Mouse (Mus musculus) kidney, postnatal 25 days (tissue): ENCODE results near the gene Prlr.

Experiments used
- DNase-seq, 2 experiments: peaks; one replicate each; pipeline ENCODE4 v3.0.0; 2021; ENCODE audit warnings: mixed read lengths in 2 of 2

The Prlr gene

GRCm38 (mm10) chr15:10177083-10177482, at the start of gene Prlr:
Gene Prlr (plus strand): TSS chr15:10177238.
- no peak for DNase-seq

- no peak for DNase-seq
Measured at GRCm38 (mm10) chr15:10133781-10134180, 43.3 kb upstream of the Prlr start.

DNA sequence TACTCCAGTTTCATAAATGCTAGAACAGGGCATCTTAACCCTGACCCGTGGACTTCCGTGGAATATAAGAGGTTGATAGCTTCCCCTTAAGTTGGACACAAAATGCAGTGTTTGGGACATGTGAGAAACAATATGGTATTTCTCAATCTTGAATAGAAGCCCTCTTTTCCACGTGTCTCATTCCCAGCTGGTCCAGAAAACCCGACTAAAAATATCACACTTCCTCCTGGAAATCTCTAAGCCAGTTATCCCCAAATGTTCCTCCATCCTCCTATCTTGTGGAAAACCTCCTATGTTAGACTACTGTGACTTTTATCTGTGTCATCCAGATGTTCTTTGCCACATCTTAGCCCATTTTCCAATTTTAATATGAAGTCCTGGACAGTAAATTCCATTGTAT, 42.1 kb upstream of the Prlr start:
- DNase-seq, result no peak

DNA sequence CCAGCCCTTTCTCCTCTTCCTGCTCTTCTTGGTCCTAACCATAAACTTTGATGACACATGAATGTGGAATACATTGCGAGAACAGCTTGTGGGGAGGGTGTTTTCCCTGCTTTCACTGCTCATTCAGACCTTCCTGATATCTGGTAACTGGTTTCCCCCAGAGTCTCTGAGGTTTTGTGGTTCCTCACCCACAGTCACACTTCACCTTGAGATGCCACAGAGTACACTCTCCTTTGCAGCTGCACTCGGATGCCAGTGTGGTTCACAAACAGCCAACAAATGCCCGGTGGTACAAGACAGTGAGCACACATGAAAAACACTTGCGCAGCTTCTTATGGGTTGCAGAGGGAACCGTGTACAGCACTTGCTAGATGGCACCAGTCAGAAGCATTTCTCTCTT, 32.5 kb upstream of the Prlr start:
- DNase-seq, result no peak

DNA sequence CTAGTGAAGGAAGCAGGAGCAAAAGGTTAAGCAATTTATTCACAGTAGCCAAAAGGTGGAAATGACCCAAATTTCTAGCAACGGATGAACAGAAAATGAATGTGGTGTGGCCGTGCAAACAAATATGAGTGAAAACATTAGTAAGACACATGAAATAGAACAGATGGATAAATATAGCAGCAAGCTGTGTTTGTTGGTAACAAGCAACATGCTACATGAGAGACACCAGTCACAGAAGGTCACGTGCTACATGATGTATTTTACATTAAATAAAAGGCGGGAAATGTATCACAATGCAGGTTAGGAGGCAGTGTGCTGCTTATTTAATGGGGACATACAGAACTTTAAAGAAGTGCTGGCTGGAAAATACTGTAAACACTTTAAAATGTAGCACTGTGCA, 28.8 kb upstream of the Prlr start:
- DNase-seq, result no peak

DNA sequence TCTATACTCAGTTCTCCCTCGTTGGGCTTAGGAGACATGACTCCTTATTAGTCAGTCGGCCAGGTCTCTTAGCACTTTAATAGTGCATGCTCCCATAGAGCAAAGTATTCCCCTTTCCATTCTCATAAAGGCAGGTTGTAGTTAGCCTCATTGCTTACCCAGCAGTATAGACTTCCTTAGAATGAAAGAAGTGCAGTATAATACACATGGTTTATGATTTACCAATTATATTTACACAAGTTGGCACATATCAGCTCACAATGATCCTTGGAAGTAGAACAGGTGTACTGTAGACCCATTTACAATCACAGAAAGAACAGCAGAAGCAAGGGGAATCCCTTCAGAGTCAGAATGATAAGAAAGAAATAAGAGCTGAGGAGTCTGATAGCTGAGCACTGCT, 16.4 kb upstream of the Prlr start:
- no peak for DNase-seq

DNA sequence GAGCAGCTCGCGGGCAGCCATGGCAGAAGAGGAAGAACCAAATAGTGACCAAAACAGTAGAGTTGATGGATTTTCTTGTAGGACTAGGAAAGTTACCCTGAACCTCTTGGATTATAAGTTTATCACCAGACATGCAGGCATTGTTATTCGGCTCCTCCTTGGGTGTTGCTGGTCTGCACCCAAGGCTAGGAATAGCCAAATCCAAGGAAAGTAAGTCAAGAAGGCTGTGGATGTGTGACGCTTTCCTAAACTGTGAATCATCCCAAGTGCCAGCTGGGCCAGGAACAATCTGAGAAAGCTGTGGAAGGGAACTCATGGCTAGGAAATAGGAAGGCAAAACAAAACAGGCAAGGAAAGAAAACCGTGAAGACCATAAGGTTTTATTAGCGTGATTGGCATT, 2.0 kb upstream of the Prlr start:
- DNase-seq, result no peak

GRCm38 (mm10) chr15:10175656-10176055, 1.4 kb upstream of the Prlr start:
- no peak for DNase-seq

DNA sequence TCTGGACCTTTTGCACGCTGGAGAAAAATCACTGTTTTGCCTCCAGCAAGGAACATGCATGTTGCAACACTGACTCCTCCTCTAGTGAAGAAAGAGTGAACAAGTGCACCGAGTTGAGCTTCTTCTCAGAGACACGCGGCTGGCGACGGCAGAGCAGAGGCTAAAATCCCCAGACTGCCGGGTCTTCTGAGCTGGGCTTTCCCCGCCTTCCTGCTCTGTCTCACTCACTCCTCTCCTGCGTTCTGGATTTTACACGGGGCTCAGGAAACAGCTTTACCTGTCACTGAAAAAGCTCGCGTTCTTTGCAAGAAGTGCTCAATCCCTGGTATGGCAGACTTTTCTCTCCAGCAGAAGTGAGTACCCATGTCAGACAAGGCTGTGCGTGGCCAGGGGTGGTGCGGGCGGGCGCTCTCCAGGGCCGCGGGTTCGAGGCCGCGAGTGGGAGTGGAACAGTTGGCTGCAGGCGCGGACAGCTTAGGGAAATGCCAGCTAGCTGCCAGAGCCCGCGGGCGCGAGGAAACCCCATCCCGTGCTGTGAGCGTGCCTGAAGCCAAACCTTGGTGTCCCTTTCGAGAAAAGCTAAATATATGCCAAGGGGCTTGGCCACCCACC, 587 bp downstream of the Prlr start:
- peak; percentile 22 to 51 for DNase-seq

- peak in 1 of 2 experiments; percentile 49 for DNase-seq
Measured at GRCm38 (mm10) chr15:10178131-10178566, 1.1 kb downstream of the Prlr start.

- DNase-seq, result no peak
Measured at GRCm38 (mm10) chr15:10180694-10181093, 3.7 kb downstream of the Prlr start.

- DNase-seq, result peak; percentile 10 to 36
Measured at GRCm38 (mm10) chr15:10192101-10192630, 15.1 kb downstream of the Prlr start.

GRCm38 (mm10) chr15:10200991-10201390, 24.0 kb downstream of the Prlr start:
- DNase-seq, result no peak

DNA sequence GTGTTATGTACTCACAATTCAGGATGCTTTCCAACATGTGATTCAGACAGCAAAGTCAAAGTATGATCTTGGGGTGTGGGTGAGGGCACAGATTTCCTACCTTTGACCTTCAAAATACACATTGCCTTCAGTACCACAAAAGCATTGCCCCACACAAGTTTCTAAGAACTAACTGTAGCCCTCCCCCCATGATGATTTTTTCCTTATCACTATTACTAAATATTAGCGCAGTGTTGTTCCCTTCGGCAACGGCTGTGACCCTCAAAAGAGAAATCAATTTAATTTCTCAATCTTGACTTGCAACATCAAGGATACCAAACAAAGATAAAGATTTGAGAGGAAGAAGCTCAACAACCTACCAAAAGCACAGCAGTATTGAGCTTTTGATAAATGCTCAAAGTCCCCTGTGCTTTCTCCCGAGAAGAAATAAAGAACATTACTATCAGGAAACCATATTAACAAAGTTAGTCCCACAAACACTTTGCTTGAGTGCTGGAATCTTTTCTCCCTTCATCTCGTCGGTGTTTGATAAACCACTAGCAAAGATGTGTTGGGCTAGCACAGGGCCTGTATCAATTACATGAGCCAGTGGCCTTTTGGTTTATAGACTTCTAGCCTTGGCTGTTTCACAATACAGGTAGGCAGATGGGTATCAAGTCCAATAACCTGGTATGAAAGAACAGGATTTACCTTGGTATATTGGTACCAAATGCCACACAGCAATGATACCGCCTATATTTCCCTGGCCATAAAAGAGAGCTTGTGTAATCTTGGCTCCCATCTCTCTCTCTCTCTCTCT, 25.7 kb downstream of the Prlr start:
- DNase-seq, result no peak

DNA sequence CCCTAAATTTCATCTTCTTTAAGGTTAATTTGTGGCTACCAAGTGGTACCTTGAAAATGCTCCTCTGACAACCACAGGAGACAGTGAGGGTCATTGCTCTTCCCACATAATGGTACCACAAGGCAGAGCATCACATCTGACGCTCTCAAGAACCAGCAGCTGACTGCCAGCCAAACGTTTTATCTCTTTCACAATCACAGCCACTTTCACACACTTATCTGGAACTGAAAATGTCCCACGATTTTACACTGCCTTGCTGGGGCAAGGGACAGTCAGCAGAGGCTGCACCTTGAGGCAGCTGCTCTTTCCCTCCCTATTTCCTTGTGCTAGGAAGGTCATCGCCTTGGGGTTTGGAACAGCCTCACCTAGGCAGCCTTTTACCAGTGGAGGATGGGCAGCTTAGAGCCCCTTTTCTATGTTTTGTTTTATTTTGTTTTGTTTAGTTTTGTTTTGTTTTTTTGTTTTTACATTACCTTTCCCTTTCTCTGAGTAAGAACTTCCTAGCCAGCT, 33.3 kb downstream of the Prlr start:
- DNase-seq, result no peak

GRCm38 (mm10) chr15:10211992-10212391, 35.0 kb downstream of the Prlr start:
- no peak for DNase-seq

- no peak for DNase-seq
Measured at GRCm38 (mm10) chr15:10213213-10213612, 36.2 kb downstream of the Prlr start.

- no peak for DNase-seq
Measured at GRCm38 (mm10) chr15:10213710-10214109, 36.7 kb downstream of the Prlr start.

DNA sequence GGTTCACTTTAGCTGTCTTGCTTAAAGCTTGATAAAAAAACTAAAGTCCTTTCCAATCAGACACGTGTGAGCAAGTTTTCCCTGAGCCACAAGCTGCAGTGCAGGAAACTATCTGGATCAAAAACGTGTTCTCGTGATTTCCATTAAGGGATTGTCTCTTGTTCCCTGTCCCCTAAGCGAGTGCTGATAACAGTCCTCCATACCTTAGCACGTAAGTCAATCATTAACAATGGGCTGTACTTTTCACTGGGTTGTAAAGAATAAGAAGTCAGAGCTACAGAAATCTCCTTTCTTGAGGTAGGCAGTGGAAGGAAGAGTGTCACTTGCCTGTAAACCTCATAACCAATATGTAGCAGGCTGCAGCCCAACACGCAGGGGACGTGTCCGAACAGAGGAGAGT, 38.7 kb downstream of the Prlr start:
- DNase-seq, result no peak

- peak in 1 of 2 experiments; percentile 41 for DNase-seq
Measured at GRCm38 (mm10) chr15:10216189-10216588, 39.2 kb downstream of the Prlr start.

GRCm38 (mm10) chr15:10223614-10224155, 46.6 kb downstream of the Prlr start:
- peak; percentile 46 to 79 for DNase-seq

GRCm38 (mm10) chr15:10225701-10226100, 48.7 kb downstream of the Prlr start:
- peak; percentile 74 to 84 for DNase-seq

- peak; percentile 46 to 79 for DNase-seq
Measured at GRCm38 (mm10) chr15:10228636-10229035, 51.6 kb downstream of the Prlr start.

- no peak for DNase-seq
Measured at GRCm38 (mm10) chr15:10235977-10236376, 58.9 kb downstream of the Prlr start.
